Mouse (Mus musculus): ENCODE measurements around the gene Vdac2. TPM values are rescaled to one million over a fixed set of nuclear protein-coding genes. Genes with fewer than 3 reads are reported as not detected.
A peak's percentile ranks its signal among the peaks of the same experiment; 100 is the strongest.

Vdac2 gene
- polyA plus RNA-seq, 1 experiment from 2014 or later: 377 TPM

DNA sequence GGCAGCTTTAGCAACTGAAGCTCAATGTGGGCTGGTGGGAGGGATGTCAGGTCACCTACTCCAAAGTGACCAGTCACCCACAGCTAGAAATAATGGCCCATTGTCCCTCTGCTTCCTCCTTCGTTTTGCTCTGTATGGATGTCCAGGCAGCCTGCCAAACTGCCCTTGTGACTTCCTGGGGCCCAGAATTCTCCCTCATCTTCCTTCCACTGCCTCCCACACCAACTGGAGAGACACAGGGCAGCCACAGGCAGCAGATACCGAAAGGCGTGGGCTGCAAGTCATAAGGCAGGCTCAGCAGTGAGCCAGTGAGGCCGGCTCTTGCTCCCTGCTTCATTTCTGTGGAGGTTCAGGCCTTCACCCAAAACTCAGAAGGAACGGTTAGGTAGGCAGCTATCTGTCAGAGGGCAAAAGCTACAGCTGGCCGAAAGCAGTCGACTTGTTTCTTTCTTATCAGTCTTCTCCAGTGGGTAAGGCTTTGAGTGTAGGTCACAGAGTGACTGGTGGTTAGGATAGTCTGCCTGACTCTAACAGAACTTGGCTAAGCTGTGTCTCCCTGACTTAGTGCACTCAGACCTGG lies 2.2 kb upstream of the Vdac2 start:
- no peaks in the 10 kb centered on the region for H3K27me3 ChIP-seq (ENCODE audit: insufficient read depth, poor library complexity, severe bottlenecking)
- DNase-seq (ENCODE audit: low spot score): peak; percentile 86
- no peaks in the 10 kb centered on the region for H3K9me3 ChIP-seq
- peak overlapping the region; percentile 92 for H3K27ac ChIP-seq
- WGBS: 20% methylated on average over 7 of the region's 7 CpGs
- peaks cover 57% of the 10 kb centered on the region for H3K4me1 ChIP-seq
- H3K36me3 ChIP-seq: no peaks in the 10 kb centered on the region
- peak overlapping the region; percentile 24; the same call in 1 of the 2 replicates for H3K4me3 ChIP-seq

GRCm38 (mm10) chr14:21823897-21824296 lies 1.1 kb upstream of the Vdac2 start:
- peak; percentile 85 for DNase-seq (ENCODE audit: low spot score)
- Histone ChIP-seq H3K9me3 (no peaks in the 10 kb centered on the region), H3K27me3 (ENCODE audit: insufficient read depth, poor library complexity, severe bottlenecking) (no peaks in the 10 kb centered on the region), H3K36me3 (no peaks in the 10 kb centered on the region), H3K4me1 (peaks cover 57% of the 10 kb centered on the region), H3K27ac (peak overlapping the region; percentile 92), H3K4me3 (no peak overlapping the region; the same call in 1 of the 2 replicates)
- 35% methylated on average over 7 of the region's 7 CpGs for WGBS

DNA sequence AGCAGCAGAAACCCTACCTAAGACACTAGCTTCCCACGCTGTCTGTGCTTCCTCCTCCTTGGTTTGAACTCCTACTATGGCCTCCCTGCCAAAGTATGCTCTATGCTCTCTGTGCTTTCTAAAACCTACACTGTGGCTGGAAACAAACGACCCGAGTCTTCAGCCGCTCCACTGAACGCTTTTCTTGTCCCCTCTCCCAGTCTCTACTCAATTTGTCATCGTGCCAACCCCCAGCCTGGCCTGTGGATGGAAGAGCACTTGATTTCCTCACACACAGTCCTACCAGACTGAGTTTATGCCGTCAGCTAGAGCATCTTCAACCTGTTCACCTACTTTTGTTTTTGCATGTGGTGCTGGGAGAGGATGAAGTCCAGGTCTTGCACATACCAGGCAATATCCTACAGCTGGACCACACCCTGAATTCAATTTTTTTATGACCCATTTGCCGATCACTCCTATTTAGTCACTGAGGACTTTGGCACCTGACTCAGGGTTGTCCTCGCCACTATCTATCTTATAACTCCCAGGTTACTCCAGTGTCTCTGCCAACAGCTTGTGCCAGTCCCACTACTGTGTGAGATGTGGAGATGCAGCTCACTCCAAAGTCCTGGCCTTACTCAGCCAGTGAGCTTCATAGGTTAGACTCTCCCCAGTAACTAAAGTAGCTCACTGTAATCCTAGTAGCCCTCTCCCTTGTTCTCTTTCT lies 901 bp downstream of the Vdac2 start:
- 87% methylated on average over 9 of the region's 9 CpGs for WGBS
- H3K4me3 ChIP-seq: no peak overlapping the region
- DNase-seq (ENCODE audit: low spot score): no peak
- peak overlapping the region; percentile 92 for H3K27ac ChIP-seq
- H3K36me3 ChIP-seq: no peaks in the 10 kb centered on the region
- H3K9me3 ChIP-seq: no peaks in the 10 kb centered on the region
- peaks cover 71% of the 10 kb centered on the region for H3K4me1 ChIP-seq
- no peaks in the 10 kb centered on the region for H3K27me3 ChIP-seq (ENCODE audit: insufficient read depth, poor library complexity, severe bottlenecking)

DNA sequence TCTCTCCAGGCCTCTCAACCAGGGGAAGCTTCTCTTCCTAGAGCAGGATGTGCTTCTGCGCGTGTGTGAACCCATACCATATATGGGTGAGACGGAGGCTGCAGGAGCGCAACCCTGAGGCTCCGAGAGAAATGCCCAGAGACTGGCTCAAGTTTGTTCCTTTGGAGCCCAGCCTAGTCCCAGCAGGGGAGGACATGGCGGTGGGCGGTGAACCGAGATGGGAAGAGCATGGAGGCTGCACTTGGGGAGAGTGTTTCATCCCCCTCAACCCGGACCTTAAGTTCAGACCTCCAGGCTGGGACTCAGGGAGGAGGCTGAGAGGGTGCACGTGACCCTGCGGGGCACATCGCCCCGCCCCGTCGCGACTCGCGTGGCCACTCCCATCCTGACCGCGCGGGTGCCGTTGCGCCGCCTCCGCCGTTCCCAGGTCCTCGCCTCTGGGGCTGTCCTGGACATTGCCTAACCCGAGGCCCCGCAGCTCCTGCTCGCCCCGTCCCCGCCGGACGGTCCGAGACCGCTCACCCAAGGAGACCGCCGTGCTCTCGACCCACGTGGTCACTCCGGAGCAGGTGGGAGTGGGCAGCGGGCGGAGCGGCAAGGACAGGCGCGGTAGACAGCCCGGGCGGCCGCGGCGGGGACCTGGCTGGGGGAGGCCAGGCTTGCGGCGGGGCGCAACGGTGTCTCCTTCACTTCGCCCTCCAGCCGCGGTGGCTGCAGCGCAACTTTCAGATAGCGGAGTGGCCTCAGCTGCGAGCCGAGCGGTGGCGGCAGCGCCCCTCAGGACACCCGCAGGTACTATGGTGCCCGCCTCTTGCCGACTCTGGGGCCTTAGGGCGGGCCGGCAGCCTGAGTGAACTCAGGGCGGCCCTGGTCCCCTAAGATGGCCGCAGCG lies 6.1 kb downstream of the Vdac2 start:
- Histone ChIP-seq H3K36me3 (peaks cover 33% of the 10 kb centered on the region), H3K4me3 (peak overlapping the region; percentile 94), H3K4me1 (peaks cover 39% of the 10 kb centered on the region), H3K9me3 (no peaks in the 10 kb centered on the region), H3K27me3 (ENCODE audit: insufficient read depth, poor library complexity, severe bottlenecking) (no peaks in the 10 kb centered on the region), H3K27ac (peak overlapping the region; percentile 100)
- peak; percentile 98 for DNase-seq (ENCODE audit: low spot score)
- WGBS: under 1% methylated on average over 60 of the region's 73 CpGs

DNA sequence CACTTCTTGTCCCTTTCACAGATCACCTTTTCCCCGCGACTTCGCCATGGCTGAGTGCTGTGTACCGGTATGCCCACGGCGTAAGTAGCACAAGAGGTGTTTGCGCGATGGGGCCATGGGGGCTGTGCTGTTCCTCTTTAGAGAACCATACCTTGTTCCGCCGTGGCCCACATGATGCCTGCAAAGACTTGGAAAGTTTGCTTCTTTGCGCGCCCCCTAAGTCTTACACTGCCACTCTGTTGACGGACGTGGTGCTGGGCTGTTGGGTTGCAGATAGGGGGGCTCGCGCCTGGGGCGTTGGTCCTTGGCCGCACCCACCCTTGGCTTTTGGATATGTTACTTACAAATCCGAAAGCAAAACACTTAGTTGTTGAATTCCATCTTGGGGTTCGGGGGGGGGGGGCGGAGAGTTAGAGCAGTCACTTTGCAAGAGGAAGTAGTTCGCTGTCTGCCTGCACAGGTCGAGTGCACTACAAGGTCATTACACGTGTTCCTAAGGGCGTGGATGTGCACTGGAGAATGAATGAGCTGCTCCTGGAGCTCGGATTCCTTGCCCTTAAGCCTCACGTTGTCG lies 6.9 kb downstream of the Vdac2 start:
- peak overlapping the region; percentile 100 for H3K27ac ChIP-seq
- H3K36me3 ChIP-seq: peaks cover 40% of the 10 kb centered on the region
- H3K4me1 ChIP-seq: peaks cover 31% of the 10 kb centered on the region
- no peak for DNase-seq (ENCODE audit: low spot score)
- under 1% methylated on average over 28 of the region's 28 CpGs for WGBS
- peak overlapping the region; percentile 94 for H3K4me3 ChIP-seq
- no peaks in the 10 kb centered on the region for H3K27me3 ChIP-seq (ENCODE audit: insufficient read depth, poor library complexity, severe bottlenecking)
- no peaks in the 10 kb centered on the region for H3K9me3 ChIP-seq

DNA sequence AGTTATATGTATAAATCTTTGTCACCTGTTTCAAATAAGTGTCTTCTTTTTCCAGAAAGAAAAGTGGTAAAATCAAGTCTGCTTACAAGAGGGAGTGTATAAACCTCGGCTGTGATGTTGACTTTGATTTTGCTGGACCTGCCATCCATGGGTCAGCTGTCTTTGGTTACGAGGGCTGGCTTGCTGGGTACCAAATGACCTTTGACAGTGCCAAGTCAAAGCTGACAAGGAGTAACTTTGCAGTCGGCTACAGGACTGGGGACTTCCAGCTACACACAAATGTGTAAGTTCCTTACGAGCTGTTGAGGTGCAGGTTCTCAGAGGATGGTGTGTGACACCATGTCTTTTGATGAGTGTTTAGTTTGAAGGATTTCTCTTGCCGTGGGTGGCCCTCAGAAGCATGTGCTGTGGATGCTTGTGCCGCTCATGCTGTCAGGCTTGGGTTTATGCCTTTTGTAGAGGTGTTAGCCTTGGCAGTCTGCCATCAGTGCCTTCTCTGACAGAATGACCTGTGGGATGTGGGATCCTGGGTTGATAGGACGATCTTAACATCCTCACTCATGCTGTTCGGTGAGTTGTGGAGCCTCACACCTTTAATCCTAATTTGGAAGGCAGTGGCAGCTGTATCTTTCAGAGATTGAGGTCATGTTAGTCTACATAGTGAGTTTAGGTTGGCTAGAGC lies 13.4 kb downstream of the Vdac2 start:
- no peak overlapping the region for H3K4me3 ChIP-seq
- no peak for DNase-seq (ENCODE audit: low spot score)
- H3K4me1 ChIP-seq: peaks cover 20% of the 10 kb centered on the region
- H3K27me3 ChIP-seq (ENCODE audit: insufficient read depth, poor library complexity, severe bottlenecking): no peaks in the 10 kb centered on the region
- no peaks in the 10 kb centered on the region for H3K9me3 ChIP-seq
- H3K36me3 ChIP-seq: peaks cover 98% of the 10 kb centered on the region
- 67% methylated on average over 8 of the region's 8 CpGs for WGBS
- H3K27ac ChIP-seq: no peak overlapping the region

DNA sequence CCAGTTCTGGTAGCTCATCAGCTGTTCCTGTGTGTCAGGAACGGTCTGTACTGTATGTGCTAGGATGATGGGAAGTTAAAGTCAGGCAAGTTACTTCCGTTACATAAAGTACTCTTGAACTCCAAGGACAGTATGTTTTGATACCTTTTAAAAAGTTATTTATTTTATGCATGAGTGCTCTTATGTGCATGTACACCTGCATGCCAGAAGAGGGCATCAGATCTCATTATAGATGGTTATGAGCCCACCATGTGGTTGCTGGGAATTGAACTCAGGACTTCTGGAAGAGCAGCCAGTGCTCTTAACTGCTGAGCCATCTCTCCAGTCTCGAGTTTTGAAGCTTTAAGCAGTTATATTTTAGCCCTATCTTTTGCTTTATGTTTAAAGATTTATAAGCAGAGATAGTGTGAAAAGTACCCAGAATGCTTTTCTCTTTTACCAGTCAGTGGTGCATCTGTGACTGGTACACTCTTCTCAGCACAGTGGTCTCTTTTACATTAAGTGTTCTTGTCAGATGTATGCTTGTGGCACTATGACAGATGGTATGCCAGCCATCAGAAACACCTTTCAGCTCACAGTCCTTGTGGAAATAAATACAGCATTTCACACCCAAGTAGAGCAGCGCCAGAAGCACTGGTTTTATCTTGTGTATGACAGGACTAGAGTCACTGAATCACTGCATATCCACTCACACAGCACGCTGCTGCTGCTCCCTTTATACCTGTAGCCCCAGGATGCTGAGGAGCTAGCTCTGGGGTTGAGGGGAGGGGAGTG lies 17.0 kb downstream of the Vdac2 start:
- H3K9me3 ChIP-seq: no peaks in the 10 kb centered on the region
- no peak for DNase-seq (ENCODE audit: low spot score)
- peaks cover 34% of the 10 kb centered on the region for H3K4me1 ChIP-seq
- H3K36me3 ChIP-seq: peaks cover 100% of the 10 kb centered on the region
- 76% methylated on average over 5 of the region's 5 CpGs for WGBS
- no peaks in the 10 kb centered on the region for H3K27me3 ChIP-seq (ENCODE audit: insufficient read depth, poor library complexity, severe bottlenecking)
- H3K27ac ChIP-seq: no peak overlapping the region
- no peak overlapping the region for H3K4me3 ChIP-seq

DNA sequence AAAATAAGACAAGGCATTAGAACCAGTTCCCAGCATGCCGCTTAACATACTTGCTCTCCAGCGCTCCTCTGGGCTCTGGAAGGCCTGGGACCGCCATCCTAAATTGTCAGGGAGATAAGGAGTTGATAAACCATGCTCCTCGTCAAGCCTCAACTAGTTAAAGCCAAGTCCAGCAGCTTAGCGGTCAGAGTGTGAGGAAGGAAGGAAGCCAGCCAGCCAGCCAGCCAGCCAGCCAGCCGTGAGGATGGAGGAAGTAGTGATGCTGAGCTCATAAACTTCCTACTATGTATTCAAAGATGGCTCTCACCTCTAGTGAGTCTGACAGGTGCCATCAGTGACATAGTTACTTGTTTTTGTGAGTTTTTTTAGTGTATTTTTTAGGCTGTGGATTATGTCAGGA lies 18.2 kb downstream of the Vdac2 start:
- no peak overlapping the region for H3K4me3 ChIP-seq
- WGBS: 30% methylated on average over 6 of the region's 6 CpGs
- H3K27me3 ChIP-seq (ENCODE audit: insufficient read depth, poor library complexity, severe bottlenecking): no peaks in the 10 kb centered on the region
- H3K27ac ChIP-seq: no peak overlapping the region; the same call in 1 of the 2 replicates
- H3K9me3 ChIP-seq: no peaks in the 10 kb centered on the region
- H3K36me3 ChIP-seq: peaks cover 91% of the 10 kb centered on the region
- DNase-seq (ENCODE audit: low spot score): no peak
- peaks cover 46% of the 10 kb centered on the region for H3K4me1 ChIP-seq

- Histone ChIP-seq H3K27me3 (ENCODE audit: insufficient read depth, poor library complexity, severe bottlenecking) (no peaks in the 10 kb centered on the region), H3K4me3 (peak overlapping the region; percentile 81), H3K36me3 (peaks cover 54% of the 10 kb centered on the region), H3K27ac (peak overlapping the region; percentile 94), H3K9me3 (no peaks in the 10 kb centered on the region), H3K4me1 (peaks cover 68% of the 10 kb centered on the region)
- DNase-seq (ENCODE audit: low spot score): peak; percentile 75
- 14% methylated on average over 10 of the region's 10 CpGs for WGBS
These were observed 21.9 kb downstream of the Vdac2 start for GRCm38 (mm10) chr14:21846827-21847380.

- H3K27me3 ChIP-seq (ENCODE audit: insufficient read depth, poor library complexity, severe bottlenecking): no peaks in the 10 kb centered on the region
- peak; percentile 90 for DNase-seq (ENCODE audit: low spot score)
- WGBS: under 1% methylated on average over 50 of the region's 50 CpGs
- peaks cover 48% of the 10 kb centered on the region for H3K36me3 ChIP-seq
- H3K27ac ChIP-seq: peak overlapping the region; percentile 94
- no peaks in the 10 kb centered on the region for H3K9me3 ChIP-seq
- peak overlapping the region; percentile 81 for H3K4me3 ChIP-seq
- peaks cover 70% of the 10 kb centered on the region for H3K4me1 ChIP-seq
These were observed 22.5 kb downstream of the Vdac2 start for GRCm38 (mm10) chr14:21847381-21848165.
